Mouse (Mus musculus): ENCODE measurements around the gene Polr3g.

DNA sequence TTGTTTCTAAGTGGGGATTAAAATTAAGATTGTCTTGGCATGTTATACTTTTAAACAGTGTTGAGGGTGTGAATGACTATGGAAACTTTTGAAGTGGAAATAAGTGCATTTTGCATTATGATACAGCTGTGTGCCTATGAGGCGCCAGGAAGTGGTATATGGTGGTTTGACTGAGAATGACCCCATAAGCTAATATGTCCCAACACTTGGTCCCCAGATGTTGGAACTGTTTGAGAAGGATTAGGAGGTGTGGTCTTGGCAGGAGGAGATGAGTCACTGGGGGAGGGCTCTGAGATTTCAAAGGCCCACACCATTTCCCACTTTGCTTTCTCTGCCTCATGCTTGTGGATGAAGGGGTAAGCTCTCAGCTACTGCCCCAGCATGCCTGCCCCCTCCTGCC is 44.5 kb upstream of the Polr3g start:
- TF ChIP-seq CTCF (IDR thresholded peaks at IDR 0.05; ENCODE audit: low read depth), result no peak
- TF ChIP-seq EP300 (IDR thresholded peaks at IDR 0.05; ENCODE audit: low read depth), result no peak

All from liver, embryonic 14.5 days (tissue).